Mouse (Mus musculus) lung, postnatal 36 days (tissue): ENCODE results near the gene Sco2.
A peak's percentile ranks its signal among the peaks of the same experiment; 100 is the strongest.

Source experiments
- DNase-seq: peaks from one replicate; pipeline ENCODE4 v3.0.0; 2022; ENCODE audit warnings: mixed read lengths

Gene Sco2

DNA sequence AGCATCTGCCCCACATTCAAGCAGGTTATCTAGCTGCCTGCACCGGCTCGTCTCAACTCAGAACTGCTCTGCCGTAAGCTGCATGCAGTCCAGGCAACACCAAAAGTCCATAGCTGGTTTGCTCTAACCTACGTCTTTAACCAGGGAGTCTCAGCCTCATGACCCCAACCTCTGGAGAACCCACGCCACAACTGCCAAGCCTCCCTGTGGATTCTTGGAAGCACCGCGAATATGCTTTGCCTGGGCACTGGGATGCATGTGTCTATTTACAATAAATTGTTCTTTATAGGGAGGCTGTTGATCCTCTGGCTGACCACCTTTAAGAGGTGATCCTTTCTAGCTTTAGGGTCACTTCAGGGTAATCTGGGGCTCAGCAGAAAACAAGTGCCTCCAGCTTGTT lies 1.1 kb downstream of the Sco2 start:
- no peak for DNase-seq

DNA sequence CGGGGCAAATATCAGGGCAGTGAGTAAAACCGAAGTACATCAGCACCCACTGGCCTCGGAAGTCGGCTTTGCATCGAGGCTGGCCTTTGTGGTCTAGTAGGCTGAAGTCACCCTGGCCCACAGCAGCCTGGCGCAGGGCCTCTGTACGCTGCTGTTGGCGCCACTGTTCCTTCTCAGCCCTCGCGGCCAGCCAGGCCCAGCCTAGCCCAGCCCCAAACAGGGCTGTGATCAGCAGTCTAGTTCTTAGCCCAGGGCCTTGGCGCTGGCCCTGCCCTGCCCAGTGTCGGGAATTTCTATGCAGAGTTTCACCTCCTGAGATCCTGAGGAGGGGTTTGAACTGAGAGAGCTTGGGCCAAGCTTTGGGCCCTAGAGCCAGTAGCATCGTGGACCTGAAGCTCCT lies 1.6 kb downstream of the Sco2 start:
- DNase-seq = no peak

DNA sequence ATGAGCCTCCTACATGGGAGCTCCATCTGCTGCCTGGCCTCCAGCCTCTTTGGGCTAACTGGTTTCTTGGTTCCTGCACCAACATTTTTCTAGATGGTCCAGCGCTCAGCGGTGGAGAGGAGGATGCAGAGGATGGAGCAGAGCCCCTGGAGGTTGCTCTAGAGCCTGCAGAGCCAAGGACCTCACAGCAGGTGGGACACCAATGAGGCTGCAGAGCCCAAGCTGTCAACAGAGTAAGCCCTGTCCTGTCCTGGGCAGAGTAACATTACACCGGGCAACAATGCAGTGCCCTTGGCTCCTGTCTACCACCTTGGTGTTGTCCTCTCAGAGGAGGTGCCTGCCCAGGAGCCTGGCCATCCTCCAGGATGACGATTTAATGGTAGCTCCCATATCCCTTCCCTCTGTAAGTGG lies 8.5 kb downstream of the Sco2 start:
- DNase-seq = no peak

DNA sequence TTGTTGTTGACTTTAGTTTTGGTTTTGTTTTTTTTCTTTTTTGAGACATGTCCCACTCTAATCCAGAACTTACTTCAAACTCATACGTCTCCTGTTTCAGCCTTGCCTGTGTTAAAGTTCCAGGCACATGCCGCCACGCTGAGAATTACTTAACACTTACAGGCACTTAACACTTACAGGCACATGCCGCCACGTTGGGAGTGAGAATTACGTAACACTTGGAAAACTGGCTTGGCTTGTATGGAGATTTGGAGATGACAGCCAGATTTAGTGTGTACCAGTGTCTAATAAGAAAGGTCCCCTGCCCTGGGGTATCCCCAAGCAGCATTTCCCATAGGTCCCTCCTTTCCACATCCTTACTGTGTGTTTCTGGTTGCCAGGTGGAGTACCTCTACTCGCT lies 10.6 kb downstream of the Sco2 start:
- DNase-seq = peak; percentile 85

DNA sequence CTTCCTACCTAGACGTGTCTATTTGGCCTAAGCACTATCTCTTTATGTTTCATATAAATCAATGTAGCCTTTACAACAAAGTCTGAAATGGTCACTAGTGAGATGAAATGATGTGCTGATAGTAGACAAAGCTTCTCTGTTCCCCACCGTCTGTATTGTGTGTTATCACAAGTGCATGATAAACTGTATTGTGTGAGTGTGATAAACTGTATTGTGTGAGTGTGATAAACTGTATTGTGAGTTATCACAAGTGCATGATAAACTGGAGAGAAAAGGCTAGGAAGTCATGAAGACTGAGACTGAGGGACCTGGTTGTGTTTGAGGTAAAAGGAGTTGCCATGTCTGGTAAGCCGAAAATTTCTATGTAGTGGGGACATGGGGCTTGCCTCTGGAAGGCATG lies 14.9 kb downstream of the Sco2 start:
- DNase-seq = no peak

DNA sequence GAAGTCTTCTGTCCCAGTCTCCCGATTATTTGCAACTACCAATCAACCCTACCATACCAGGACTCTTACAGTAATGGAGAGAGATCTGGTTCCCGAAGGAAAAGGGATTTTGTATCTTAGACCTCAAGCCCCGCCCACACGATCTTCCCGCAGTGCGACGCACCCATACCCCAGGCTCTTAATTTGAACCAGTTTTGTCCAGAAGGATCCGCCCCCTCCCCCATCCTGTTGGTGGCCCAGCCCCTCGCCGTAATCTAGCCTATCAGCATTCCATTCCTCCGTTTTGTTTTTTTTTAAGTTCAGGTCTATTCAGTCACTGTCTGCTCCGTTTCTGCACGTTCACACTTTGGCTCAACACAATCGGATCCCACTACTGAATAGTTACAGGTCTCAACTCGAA lies 17.3 kb downstream of the Sco2 start:
- peak; percentile 79 for DNase-seq

DNA sequence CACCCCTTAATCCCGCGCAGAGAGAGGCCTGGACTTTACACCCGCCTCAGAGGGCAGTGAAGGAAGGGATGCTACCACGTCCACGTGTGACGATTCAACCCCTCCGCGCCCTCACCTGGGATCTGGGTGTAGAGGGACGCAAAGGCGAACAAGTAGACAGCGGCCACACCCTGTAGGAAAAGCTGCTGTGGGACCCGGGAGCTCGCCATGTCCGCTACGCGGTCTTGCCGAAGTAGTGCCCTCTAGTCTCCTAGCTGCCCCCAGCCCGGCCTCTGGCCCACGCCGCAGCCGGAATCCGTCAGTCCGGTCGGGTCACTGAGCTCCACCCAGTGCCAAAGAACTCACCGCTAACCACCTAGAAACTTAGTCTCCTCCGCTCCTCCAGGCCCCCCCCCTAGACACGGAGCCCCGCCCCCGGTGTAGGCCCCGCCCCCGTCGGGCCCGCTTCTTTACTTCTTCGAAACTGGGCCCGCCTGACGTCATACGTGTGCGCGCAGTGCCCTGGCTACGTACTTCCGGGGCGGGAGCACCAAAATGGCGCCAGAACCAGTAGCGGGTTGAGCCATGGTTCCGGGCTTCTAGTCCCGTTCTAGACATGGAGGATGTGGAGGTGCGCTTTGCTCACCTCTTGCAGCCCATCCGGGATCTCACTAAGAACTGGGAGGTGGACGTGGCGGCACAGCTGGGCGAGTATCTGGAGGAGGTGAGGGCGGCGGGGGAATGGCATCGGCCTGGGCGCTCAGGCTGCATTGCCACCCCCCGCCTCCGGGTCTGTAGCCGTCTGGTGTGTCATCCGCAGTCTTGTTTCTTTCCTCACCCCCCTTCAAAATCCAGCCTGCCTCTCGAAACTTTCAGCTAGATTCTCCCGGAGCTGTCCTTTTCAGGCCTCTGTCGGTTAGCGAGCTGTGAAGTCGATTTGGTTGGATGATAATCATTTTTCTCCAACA lies 18.1 kb downstream of the Sco2 start, which contains the start of the genes Lmf2 and Ncaph2:
Gene Lmf2, minus strand, starts transcription at position 419 of the 947 bp plus-strand sequence.
Gene Ncaph2, plus strand, starts transcription at position 479 of the 947 bp plus-strand sequence.
- peak; percentile 97 for DNase-seq

DNA sequence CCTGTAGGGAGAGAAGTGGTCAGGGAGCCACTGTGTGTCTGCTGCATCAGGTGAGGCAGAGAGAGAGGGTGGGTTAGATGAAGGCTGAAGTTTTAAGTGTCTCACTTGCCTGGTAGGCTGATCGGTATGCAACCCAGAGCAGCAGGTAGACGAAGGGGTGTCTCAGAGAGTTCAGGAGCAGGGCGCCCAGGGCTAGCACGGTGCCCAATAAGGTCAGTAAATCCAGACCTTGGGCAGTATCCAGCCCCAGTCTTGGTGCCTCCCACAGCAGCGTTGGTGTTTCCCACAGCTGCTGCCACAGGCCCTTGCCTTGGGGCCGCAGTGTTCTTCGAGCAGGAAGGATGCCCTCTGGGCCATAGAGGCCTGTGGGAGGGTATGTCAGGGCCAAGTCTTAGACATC lies 19.2 kb downstream of the Sco2 start:
- no peak for DNase-seq

DNA sequence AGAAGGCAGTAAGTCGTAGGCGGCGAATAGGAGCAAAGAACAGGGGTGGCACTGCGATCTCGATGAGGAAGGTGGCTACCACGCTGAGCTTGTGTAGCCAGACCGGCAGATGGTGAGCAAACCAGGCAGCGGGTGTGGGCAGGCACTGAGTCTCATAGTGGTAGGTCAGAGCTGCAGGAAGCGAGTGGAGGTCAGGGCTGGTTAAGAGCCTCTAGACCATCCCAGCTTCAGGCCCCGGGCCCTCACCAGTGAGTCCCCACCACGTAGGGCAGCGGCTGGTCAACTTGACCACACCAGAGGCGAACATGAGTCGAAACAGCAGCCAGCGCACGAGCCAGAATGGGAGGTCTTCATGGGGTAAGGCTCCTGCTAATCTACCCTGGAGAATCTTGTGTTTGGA lies 19.8 kb downstream of the Sco2 start:
- no peak for DNase-seq

DNA sequence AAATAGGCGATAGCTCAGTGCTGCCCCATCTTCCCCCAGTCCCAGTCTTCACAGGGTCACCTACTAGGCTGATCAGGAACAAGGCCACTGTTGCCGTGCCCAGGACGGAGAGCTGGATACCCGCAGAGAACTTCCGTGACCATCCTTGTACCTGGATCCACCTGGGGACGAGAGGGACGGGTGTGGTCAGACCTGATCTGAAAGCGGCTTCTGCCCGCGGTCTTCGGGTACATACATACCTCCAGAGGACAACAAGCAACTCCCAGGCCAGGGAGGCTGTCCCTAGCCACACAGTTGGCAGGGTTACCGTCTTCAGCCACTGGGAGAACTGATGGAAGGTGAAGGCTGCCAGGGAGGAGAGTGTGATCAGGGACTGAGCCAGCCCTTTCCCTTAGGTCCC lies 20.9 kb downstream of the Sco2 start:
- DNase-seq = no peak

DNA sequence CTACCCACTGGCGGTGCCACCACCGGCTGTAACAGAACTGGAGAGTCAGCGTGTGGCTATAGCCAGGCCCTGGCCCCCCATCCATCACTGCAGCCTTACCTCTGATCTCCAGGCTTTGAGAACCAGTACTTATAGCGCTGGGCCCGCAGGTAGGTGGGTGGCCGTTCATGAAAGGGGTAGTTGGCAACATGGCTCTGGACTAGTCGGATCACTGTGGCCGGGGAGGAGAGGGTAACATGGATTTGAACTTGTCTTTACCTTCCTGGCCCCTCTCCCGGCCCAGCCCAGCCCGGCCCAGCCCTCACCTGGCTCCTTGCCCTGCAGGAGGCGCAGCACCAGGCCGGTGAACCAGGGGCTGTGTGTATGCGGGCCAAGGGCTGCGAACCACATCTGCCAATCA lies 21.6 kb downstream of the Sco2 start:
- no peak for DNase-seq

DNA sequence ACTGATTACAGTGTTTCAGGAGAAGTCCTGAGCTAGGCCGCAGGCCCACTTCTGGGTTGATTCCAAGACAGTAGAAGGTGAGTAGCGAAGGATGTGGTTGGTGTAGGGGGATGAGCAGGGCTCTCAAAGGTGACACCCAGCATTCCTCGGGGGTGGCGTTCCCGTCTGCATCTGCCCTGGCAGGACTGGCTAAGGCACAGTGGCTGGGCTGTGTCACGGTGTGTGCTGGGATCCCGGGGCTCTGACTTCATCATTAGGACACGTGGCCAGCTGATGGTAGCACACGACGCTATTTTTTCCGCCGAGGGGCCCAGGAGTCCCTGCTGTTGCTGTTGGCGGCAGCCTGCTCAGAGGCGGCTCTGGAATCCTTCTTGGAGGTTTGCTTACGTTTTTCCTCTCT lies 22.3 kb downstream of the Sco2 start:
- DNase-seq = no peak

DNA sequence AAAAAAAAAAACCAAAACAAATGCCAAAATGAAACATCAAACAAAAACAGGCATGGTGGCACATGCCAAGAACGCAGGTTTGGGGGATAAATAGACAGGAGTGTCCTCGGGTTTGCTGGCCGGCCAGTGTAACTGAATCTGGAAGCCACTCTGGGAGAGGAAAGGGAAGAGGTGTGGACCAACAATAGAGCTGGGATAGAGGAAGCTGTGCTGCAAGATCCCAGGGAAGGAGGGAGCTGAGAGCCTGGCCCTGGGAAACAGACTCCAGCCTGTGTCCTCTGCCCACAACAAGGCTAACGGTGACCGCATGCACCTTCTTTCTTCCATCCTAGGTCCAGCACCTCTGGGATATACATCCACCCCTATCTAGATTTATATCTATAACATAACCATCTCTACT lies 23.2 kb downstream of the Sco2 start:
- peak; percentile 45 for DNase-seq

DNA sequence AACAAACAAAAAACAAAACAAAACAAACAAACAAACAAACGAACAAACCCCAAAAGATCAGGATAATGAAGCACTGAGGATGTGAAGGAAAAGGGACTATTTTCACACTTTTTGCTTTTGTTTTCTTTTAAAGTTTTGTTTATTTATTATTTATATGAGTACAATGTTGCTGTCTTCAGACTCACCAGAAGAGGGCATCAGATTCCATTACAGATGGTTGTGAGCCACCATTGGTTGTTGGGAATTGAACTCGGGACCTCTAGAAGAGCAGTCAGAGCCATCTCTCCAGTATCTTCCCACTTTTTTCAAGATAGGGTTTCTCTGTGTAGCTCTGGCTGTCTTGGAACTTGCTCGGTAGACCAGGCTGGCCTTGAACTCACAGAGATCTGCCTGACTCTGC lies 30.3 kb downstream of the Sco2 start:
- peak; percentile 36 for DNase-seq

DNA sequence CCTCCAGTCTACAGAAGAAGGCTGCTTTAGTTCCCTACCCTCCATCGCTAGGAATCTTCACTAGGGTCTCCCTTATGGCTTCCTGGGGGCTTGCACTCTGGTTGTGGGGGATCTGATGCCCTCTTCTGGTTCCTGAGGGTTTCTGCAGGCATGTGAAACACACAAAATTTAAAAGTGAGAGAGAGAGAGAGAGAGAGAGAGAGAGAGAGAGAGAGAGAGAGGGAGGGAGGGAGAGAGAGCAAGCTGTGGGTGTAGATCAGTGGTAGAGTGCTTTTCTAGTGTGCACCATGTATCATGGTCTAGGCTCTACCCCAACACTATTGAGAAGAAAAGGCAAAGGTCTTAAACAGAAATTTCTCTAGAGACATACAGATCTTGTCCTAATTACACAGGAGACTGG lies 32.0 kb downstream of the Sco2 start:
- no peak for DNase-seq

DNA sequence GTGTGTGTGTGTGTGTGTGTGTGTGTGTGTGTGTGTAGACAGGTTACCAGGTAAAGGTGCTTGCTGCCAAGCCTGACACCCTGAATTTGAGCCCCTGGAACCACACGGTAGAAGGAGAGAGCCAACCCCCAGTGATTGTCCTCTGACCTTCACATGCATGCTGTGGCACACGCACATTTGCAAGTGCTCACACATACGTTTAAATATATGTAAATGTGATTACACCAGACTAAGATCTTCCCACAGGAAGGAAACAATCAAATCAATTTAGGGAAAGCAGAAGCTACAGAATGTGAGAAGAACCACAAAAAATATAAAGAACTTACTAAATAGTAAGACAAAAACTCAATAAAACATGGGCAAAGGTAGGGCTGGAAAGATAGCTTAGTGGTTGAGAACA lies 33.5 kb downstream of the Sco2 start:
- no peak for DNase-seq

DNA sequence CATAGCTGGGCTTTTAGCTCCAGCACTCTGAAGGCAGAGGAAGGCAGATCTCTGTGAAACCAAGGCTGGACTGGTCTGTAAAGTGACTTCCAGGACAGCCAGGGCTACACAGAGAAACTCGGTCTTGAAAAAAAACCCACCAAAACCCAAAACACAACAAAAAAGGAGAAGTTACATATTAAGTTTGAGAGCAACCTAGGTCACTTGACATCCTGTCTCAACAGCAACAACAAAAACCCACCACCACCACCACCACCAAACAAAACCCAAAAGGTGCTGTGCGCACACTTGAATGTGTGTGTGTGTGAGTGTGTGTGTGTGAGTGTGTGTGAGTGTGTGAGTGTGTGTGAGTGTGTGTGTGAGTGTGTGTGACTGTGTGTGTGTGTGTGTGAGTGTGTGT lies 34.0 kb downstream of the Sco2 start:
- DNase-seq = no peak

DNA sequence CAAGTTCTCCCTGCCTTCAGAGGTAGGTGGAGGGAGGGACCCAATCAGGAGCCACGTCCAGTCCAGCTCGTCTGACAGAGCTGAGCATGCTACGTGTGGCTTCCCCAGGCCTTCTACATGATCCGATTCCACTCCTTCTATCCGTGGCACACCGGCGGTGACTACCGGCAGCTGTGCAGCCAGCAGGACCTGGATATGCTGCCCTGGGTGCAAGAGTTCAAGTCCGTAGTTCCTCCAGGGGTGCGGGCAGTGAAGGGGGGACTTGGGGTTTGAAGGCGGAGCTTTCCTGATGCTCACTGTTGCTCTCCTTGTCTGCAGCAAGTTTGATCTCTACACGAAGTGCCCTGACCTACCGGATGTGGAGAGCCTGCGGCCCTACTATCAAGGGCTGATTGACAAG lies 37.2 kb downstream of the Sco2 start:
- DNase-seq = no peak

DNA sequence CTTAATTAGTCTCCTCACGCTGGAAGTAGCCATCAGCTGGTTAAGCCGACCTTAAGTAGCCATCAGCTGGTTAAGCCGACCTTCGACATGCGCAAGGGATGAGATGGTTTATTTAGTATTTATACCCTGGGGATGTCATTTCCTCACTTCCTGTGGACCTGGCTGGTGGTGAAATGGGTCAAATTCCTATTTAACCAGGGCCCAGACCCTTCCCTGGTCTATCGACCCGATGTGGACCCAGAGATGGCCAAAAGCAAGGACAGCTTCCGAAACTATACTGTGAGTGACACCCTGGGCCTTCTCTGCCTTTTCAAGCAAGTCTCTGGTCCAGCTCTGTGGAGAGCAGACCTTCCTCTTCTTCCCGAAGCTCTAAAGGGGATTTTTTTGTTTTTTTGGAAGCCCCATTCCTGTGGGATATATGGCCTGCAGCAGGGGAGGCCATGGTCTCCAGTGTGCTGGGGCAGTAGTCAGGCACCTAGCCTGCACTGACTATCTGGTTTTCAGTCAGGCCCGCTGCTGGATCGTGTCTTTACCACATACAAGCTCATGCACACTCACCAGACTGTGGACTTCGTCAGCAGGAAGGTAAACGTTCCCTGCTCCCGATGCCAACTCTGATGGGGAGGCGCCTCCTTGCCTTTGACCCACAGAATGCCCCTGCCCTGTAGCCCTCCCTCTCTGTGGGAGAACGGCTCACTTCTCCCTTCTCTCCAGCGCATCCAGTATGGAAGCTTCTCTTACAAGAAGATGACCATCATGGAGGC lies 38.7 kb downstream of the Sco2 start:
- DNase-seq = no peak

DNA sequence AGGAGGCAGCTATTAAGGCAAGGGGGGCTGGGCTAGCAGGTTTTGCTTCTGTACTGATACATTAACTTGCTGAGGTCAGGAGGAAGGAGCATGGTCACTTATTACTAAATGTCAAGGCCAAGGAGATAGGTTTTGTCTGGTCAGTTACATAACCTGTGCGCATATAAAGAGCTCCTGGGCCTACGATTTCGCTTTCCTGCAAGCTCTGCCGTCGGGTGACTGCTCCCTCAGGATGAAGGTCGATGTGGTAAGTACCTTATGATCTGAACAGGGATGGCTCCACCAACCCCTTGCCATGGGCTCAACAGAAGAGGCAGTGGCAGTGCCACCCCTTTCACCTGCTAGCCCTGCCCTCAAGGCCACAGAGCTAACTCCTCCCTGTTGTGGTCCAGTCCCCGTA lies 39.4 kb downstream of the Sco2 start, which contains the start of gene Miox:
Gene Miox, plus strand, starts transcription at position 128 of the 400 bp plus-strand sequence.
- DNase-seq = no peak

DNA sequence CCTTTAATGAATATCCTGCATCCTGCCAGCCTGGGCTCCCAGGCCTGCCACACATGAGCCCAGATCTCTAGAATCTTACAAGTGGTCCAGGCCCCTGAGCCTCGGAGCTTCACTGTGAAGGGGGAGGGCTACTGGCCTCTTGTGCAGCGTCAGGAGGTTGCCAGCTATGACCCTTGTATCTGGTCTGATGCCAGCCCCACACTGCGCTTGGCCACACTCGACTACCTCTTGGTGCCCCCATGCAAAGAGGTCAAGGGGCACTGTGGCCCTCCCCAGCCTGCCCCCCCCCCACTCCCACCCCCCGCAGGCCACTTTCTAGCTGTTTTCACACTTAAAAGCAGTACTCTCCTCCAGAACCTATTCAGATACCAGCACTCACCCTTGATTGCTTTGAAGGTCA lies 47.2 kb downstream of the Sco2 start:
- no peak for DNase-seq

DNA sequence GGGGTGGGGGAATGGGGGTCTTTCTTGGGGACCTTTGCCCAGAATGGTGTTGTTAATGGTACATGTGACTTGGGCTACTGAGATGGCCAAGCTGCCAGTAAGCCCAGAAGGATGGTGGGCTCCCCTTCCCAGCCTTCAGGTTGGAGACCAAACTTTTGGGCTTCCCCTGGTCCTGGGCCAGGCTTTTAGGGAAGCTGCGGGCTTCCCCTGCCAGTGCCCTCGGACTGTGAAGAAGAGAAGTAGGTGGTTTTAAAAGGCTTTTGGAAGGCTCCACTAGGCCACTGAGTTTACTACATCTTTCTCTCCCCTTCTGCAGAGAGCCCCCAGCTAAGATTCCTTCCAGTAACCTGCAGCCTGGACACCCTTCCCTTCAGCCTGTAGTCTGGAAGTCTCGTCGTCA lies 50.0 kb downstream of the Sco2 start:
- DNase-seq = no peak

DNA sequence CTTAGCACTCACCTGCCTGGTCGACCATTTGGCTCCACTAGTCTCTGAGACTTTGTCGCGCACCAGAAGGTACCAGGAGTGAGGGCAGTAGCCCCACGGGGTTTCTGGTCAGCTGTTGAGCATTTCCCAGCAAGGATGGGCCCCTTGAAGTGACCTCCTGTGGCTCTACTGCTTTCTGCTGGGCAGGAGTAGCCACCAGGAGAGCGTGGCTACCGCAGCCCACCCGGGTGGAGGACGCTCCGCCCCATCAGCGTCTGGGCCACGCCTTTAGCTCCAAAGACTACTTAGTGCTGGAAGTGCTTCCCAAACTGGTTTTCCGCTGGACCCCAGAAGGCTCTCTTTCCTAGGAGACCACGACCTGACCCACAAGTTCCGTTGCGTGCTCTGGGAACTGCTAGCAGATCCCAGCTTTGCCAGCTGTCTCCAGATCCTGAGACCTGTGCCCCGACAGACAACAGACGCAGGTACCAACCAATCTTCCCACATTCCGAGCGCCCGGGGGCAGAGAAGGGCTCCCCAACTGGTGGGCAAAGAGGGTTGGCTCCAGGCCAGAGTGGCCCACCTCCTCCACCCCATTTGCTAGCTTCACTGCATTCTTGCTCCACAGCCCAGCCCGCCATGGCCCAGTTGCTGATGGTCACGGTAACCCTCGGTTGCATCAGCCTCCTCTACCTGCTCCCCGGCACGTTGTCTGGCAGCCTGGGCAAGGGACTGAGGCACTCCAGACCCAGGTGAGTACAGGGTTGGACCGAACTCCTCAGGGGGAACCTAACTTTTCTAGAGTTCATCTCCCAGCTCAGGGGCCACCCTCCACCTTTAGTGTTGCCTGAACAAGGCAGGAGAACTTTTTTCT lies 50.8 kb downstream of the Sco2 start, which contains the start of gene Adm2:
Gene Adm2, plus strand, starts transcription at position 51 of the 853 bp plus-strand sequence.
- DNase-seq = no peak
